Mouse (Mus musculus) kidney, embryonic 16.5 days (tissue): ENCODE results near the gene Tppp2. TPM values are rescaled to one million over a fixed set of nuclear protein-coding genes. Genes with fewer than 3 reads are reported as not detected.

Experiments
- ATAC-seq: fragments of 200-750 bp; cut with Nextera tagmentation; 2 replicates; pipeline ENCODE4 v1.8.0; 2017; ENCODE audit warnings: moderate TSS enrichment; ENCODE audit not compliant: low FRiP score, low TSS enrichment
- H3K27ac ChIP-seq: fragments of 300-500 bp; sonication (generic); 2 replicates; pipeline ENCODE4 v1.5.1; 2014; ENCODE audit warnings: low read length
- H3K27me3 ChIP-seq: fragments of 300-500 bp; sonication (generic); 2 replicates; pipeline ENCODE4 v1.6.1; 2014; ENCODE audit warnings: low read length, control low read depth, mixed read lengths; ENCODE audit not compliant: insufficient read depth
- H3K36me3 ChIP-seq: fragments of 300-500 bp; sonication (generic); 2 replicates; pipeline ENCODE4 v1.6.1; 2014; ENCODE audit warnings: low read length, control low read depth, mixed read lengths; ENCODE audit not compliant: insufficient read depth
- H3K4me1 ChIP-seq: fragments of 300-500 bp; sonication (generic); 2 replicates; pipeline ENCODE4 v1.6.1; 2014; ENCODE audit warnings: low read length, control low read depth, mixed read lengths; ENCODE audit not compliant: insufficient read depth
- H3K4me2 ChIP-seq: fragments of 300-500 bp; sonication (generic); replicated peaks from 2 replicates; pipeline ENCODE4 v1.6.1; 2014; ENCODE audit warnings: low read depth, low read length
- H3K4me3 ChIP-seq: fragments of 300-500 bp; sonication (generic); 2 replicates; pipeline ENCODE4 v1.5.1; 2014; ENCODE audit warnings: mild to moderate bottlenecking, low read length
- H3K9ac ChIP-seq: fragments of 300-500 bp; sonication (generic); replicated peaks from 2 replicates; pipeline ENCODE4 v1.6.1; 2014; ENCODE audit warnings: low read length
- H3K9me3 ChIP-seq: fragments of 300-500 bp; sonication (generic); 2 replicates; pipeline ENCODE4 v1.6.1; 2016; ENCODE audit warnings: low read length, control low read depth
- WGBS: fragments of 180-500 bp; shearing (Covaris S2); extraction: QIAGEN DNeasy Blood & Tissue Kit; methylation state at CpG from one replicate; pipeline ENCODE4 v1.1.7; 2014; 5-methylcytosine and 5-hydroxymethylcytosine counted together
- polyA plus RNA-seq: library from polyadenylated mRNA; unstranded; fragments of >200 nt; fragmentation: Nextera tagmentation; extraction: Ambion mirVana; gene quantifications from 2 replicates; pipeline ENCODE4 v1.2.1, GENCODE M21; 2015

The Tppp2 gene
- polyA plus RNA-seq, 1 experiment from 2014 or later: not detected

GRCm38 (mm10) chr14:51904706-51905105 lies 13.5 kb upstream of the Tppp2 start:
- no peaks in the 10 kb centered on the region for H3K36me3 ChIP-seq
- 69% methylated on average over 7 of the region's 7 CpGs for WGBS
- H3K9ac ChIP-seq: no peak overlapping the region
- no peaks in the 10 kb centered on the region for H3K27me3 ChIP-seq
- H3K4me3 ChIP-seq: no peak overlapping the region
- no peak for ATAC-seq
- H3K9me3 ChIP-seq: no peaks in the 10 kb centered on the region
- no peaks in the 10 kb centered on the region for H3K4me1 ChIP-seq
- H3K4me2 ChIP-seq: no peak overlapping the region
- H3K27ac ChIP-seq: no peak overlapping the region

- Histone ChIP-seq H3K36me3 (no peaks in the 10 kb centered on the region), H3K27ac (no peak overlapping the region), H3K27me3 (no peaks in the 10 kb centered on the region), H3K4me1 (no peaks in the 10 kb centered on the region), H3K9ac (no peak overlapping the region), H3K4me3 (no peak overlapping the region), H3K4me2 (no peak overlapping the region), H3K9me3 (no peaks in the 10 kb centered on the region)
- ATAC-seq: no peak
- 93% methylated on average over 11 of the region's 11 CpGs for WGBS
These were observed 12.1 kb upstream of the Tppp2 start for GRCm38 (mm10) chr14:51906102-51906501.

GRCm38 (mm10) chr14:51911301-51911700 lies 6.9 kb upstream of the Tppp2 start:
- Histone ChIP-seq H3K9me3 (no peaks in the 10 kb centered on the region), H3K4me2 (no peak overlapping the region), H3K27me3 (no peaks in the 10 kb centered on the region), H3K36me3 (no peaks in the 10 kb centered on the region), H3K4me3 (no peak overlapping the region), H3K27ac (no peak overlapping the region), H3K9ac (no peak overlapping the region), H3K4me1 (peaks cover 17% of the 10 kb centered on the region)
- 80% methylated on average over 10 of the region's 10 CpGs for WGBS
- no peak for ATAC-seq

DNA sequence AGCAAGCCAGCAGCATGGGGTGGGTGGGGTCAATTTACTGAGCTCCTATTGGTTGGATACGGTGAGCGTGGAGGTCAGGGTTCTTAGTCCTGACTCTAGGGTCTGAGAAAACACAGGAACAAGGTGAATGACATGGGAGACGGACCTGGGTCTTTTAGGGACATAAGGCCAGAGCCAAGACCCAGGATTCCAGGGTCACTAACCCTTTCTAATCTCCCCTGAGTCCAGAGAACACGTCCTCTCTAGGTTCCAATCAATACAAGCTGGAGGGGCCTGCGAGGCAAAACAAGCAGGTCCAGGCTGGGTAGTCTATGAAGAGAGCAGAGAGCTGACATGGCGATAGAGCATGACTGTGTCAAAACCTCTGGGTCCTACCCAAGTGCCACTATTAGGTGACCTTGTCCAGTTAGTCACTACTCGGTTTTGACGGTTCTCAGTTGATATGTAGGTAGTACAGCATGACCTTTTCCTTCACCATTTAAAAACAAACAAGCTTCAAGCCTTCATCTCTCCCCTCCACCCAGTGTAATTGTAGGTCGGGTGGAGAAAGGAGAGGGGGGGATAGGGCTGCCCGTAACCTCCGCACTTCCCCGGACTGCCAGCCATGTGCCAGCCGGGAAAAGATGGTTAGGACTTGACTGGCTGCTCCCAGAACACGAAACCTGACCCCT lies 5.7 kb upstream of the Tppp2 start:
- H3K27me3 ChIP-seq: no peaks in the 10 kb centered on the region
- H3K4me1 ChIP-seq: peaks cover 17% of the 10 kb centered on the region
- H3K4me2 ChIP-seq: peak overlapping the region; percentile 98
- 15% methylated on average over 14 of the region's 14 CpGs for WGBS
- peak overlapping the region; percentile 69 for H3K9ac ChIP-seq
- H3K4me3 ChIP-seq: peak overlapping the region; percentile 65
- H3K36me3 ChIP-seq: no peaks in the 10 kb centered on the region
- no peaks in the 10 kb centered on the region for H3K9me3 ChIP-seq
- no peak overlapping the region for H3K27ac ChIP-seq
- ATAC-seq: peak; percentile 25

- WGBS: under 1% methylated on average over 54 of the region's 58 CpGs
- H3K27ac ChIP-seq: 0 out of 2 replicates have a peak overlapping the region, but pooled peaks have one; percentile 1
These were observed 4.9 kb upstream of the Tppp2 start for GRCm38 (mm10) chr14:51913062-51913959.

GRCm38 (mm10) chr14:51913960-51914762 lies 4.1 kb upstream of the Tppp2 start, which contains the start of gene Ndrg2:
Ndrg2 (minus strand) TSS chr14:51914158.
- H3K27me3 ChIP-seq: no peaks in the 10 kb centered on the region
- peak; percentile 74 for ATAC-seq
- peak within 1 kb of the TSS; percentile 1; the same call in 1 of the 2 replicates for H3K27ac ChIP-seq
- peak within 1 kb of the TSS; percentile 69 for H3K9ac ChIP-seq
- no peaks in the 10 kb centered on the region for H3K9me3 ChIP-seq
- H3K36me3 ChIP-seq: no peaks in the 10 kb centered on the region
- peak within 1 kb of the TSS; percentile 65 for H3K4me3 ChIP-seq
- peak within 1 kb of the TSS; percentile 98 for H3K4me2 ChIP-seq
- 2% methylated on average over 21 of the region's 23 CpGs for WGBS
- H3K4me1 ChIP-seq: peaks cover 17% of the 10 kb centered on the region

More at GRCm38 (mm10) chr14:51913062-51913959, 4.9 kb upstream of the Tppp2 start:
- Histone ChIP-seq H3K9me3 (no peaks in the 10 kb centered on the region), H3K36me3 (no peaks in the 10 kb centered on the region), H3K9ac (peak overlapping the region; percentile 69), H3K27me3 (no peaks in the 10 kb centered on the region), H3K4me2 (peak overlapping the region; percentile 98), H3K4me3 (peak overlapping the region; percentile 65), H3K4me1 (peaks cover 17% of the 10 kb centered on the region)
- ATAC-seq: peak; percentile 84

GRCm38 (mm10) chr14:51915030-51915429 lies 3.2 kb upstream of the Tppp2 start:
- Histone ChIP-seq H3K4me3 (no peak overlapping the region), H3K36me3 (no peaks in the 10 kb centered on the region), H3K27ac (no peak overlapping the region; the same call in 1 of the 2 replicates), H3K9me3 (no peaks in the 10 kb centered on the region), H3K27me3 (no peaks in the 10 kb centered on the region), H3K4me1 (peaks cover 17% of the 10 kb centered on the region), H3K4me2 (no peak overlapping the region), H3K9ac (no peak overlapping the region)
- WGBS: 7% methylated on average over 3 of the region's 3 CpGs
- no peak for ATAC-seq

DNA sequence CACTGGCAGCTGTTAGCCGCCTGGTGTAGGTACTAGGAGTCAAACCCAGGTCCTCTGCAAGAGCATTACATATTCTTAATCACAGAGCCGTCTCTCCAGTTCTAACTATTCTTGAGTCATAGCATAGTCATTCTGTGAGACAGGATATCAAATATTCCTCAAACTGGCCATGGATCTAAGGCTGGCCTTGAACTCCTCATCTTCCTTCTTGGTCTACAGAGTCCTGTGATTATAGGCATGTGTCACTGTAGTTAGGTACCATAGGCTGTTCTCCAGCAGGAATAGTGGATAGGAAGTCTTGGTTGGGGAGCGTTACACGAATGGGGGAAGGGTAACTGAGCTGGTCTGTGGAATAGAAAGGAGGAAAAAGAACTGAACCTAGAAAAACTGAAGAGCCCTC lies 1.7 kb upstream of the Tppp2 start:
- no peaks in the 10 kb centered on the region for H3K9me3 ChIP-seq
- 89% methylated on average over 4 of the region's 4 CpGs for WGBS
- no peaks in the 10 kb centered on the region for H3K27me3 ChIP-seq
- H3K9ac ChIP-seq: no peak overlapping the region
- peaks cover 17% of the 10 kb centered on the region for H3K4me1 ChIP-seq
- no peak for ATAC-seq
- no peaks in the 10 kb centered on the region for H3K36me3 ChIP-seq
- H3K27ac ChIP-seq: no peak overlapping the region
- H3K4me3 ChIP-seq: no peak overlapping the region
- no peak overlapping the region for H3K4me2 ChIP-seq

DNA sequence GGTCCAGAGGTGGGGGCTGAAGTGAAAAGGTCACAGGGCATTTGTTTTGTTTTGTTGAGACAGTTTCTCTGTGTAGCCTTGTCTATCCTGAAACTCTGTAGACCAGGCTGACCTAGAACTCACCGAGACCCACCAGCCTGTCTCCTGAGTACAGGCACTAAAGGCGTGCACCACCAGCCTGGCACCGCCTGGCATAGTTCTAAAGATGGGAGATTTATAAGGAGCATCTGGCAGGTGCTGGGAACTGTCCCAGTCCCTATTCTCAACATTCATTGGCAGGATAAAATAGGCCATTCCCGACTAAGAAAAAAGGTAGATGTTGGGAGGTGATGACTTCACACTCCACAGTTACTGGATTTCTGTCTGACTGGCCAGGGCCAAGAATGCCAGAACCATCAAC lies 741 bp downstream of the Tppp2 start:
- 87% methylated on average over 4 of the region's 4 CpGs for WGBS
- no peak overlapping the region for H3K9ac ChIP-seq

More for the DNA sequence above, 741 bp downstream of the Tppp2 start:
- no peak for ATAC-seq
- no peak overlapping the region for H3K4me3 ChIP-seq
- H3K27me3 ChIP-seq: no peaks in the 10 kb centered on the region
- H3K4me1 ChIP-seq: peaks cover 13% of the 10 kb centered on the region; the same call in 1 of the 2 replicates
- no peaks in the 10 kb centered on the region for H3K9me3 ChIP-seq
- no peaks in the 10 kb centered on the region for H3K36me3 ChIP-seq
- no peak overlapping the region for H3K27ac ChIP-seq
- H3K4me2 ChIP-seq: no peak overlapping the region
